Mouse (Mus musculus): ENCODE measurements around the gene B2m.

GRCm38 (mm10) chr2:122117961-122118958, 29.2 kb upstream of the B2m start, which contains the start of gene Spg11:
- TF ChIP-seq CTCF (IDR thresholded peaks at IDR 0.05; ENCODE audit: extremely low read depth, insufficient read length, insufficient replicate concordance, low read depth, low read length) = no peak
- TF ChIP-seq POLR2A (IDR thresholded peaks at IDR 0.05; ENCODE audit: low read depth, low read length) = peak; percentile 100
